Mouse (Mus musculus) liver, embryonic 11.5 days (tissue): ENCODE data around the gene Setd5. TPM values are rescaled to one million over a fixed set of nuclear protein-coding genes. Genes with fewer than 3 reads are reported as not detected.

Experiments used
- ATAC-seq: fragments of 200-750 bp; cut with Nextera tagmentation; replicated peaks from 2 replicates; pipeline ENCODE4 v1.8.0; 2017; ENCODE audit warnings: moderate number of reproducible peaks, mild to moderate bottlenecking, moderate TSS enrichment, moderate library complexity; ENCODE audit not compliant: low FRiP score
- DNase-seq: peaks from one replicate; pipeline ENCODE4 v3.0.0-alpha.2; 2017; ENCODE audit warnings: low spot score
- H3K27ac ChIP-seq: fragments of 300-500 bp; sonication (generic); 2 replicates; pipeline ENCODE4 v1.5.1; 2014; ENCODE audit warnings: mild to moderate bottlenecking, low read depth, low read length, control low read depth
- H3K27me3 ChIP-seq: fragments of 300-500 bp; sonication (generic); replicated peaks from 2 replicates; pipeline ENCODE4 v1.6.1; 2014; ENCODE audit warnings: low read length, mixed read lengths; ENCODE audit not compliant: control insufficient read depth, insufficient read depth
- H3K36me3 ChIP-seq: fragments of 300-500 bp; sonication (generic); 2 replicates; pipeline ENCODE4 v1.6.1; 2014; ENCODE audit warnings: mild to moderate bottlenecking, low read length, moderate library complexity, mixed read lengths; ENCODE audit not compliant: control insufficient read depth, insufficient read depth
- H3K4me1 ChIP-seq: fragments of 300-500 bp; sonication (generic); replicated peaks from 2 replicates; pipeline ENCODE4 v1.6.1; 2014; ENCODE audit warnings: low read length, mixed read lengths; ENCODE audit not compliant: control insufficient read depth, insufficient read depth
- H3K4me2 ChIP-seq: fragments of 300-500 bp; sonication (generic); 2 replicates; pipeline ENCODE4 v1.6.1; 2014; ENCODE audit warnings: mild to moderate bottlenecking, control low read depth, moderate library complexity
- H3K4me3 ChIP-seq: fragments of 300-500 bp; sonication (generic); 2 replicates; pipeline ENCODE4 v1.5.1; 2014; ENCODE audit warnings: low read depth, low read length, control low read depth
- H3K9ac ChIP-seq: fragments of 300-500 bp; sonication (generic); 2 replicates; pipeline ENCODE4 v1.6.1; 2014; ENCODE audit warnings: low read depth, low read length, control low read depth
- H3K9me3 ChIP-seq: fragments of 300-500 bp; sonication (generic); 2 replicates; pipeline ENCODE4 v1.6.1; 2016; ENCODE audit warnings: low read length, inconsistent platforms, mixed read lengths; ENCODE audit not compliant: control insufficient read depth
- WGBS: fragments of 180-500 bp; shearing (Covaris S2); extraction: QIAGEN DNeasy Blood & Tissue Kit; methylation state at CpG from one replicate; pipeline ENCODE4 v1.1.7; 2014; 5-methylcytosine and 5-hydroxymethylcytosine counted together
- polyA plus RNA-seq: library from polyadenylated mRNA; unstranded; fragments of >200 nt; fragmentation: Nextera tagmentation; extraction: Ambion mirVana; gene quantifications from 2 replicates; pipeline ENCODE4 v1.2.1, GENCODE M21; 2014

The Setd5 gene
- polyA plus RNA-seq, 1 experiment from 2014 or later = 58.6 TPM

- Histone ChIP-seq H3K4me2 (no peak overlapping the region), H3K27me3 (no peaks in the 10 kb centered on the region), H3K4me3 (no peak overlapping the region), H3K27ac (no peak overlapping the region), H3K4me1 (peaks cover 28% of the 10 kb centered on the region), H3K9ac (no peak overlapping the region), H3K9me3 (no peaks in the 10 kb centered on the region), H3K36me3 (no peaks in the 10 kb centered on the region; the same call in 1 of the 2 replicates)
- DNase-seq (no peak), ATAC-seq (no peak)
- WGBS = 69% methylated on average over 4 of the region's 4 CpGs
These were observed 7.4 kb downstream of the Setd5 start for GRCm38 (mm10) chr6:113084590-113084989.

DNA sequence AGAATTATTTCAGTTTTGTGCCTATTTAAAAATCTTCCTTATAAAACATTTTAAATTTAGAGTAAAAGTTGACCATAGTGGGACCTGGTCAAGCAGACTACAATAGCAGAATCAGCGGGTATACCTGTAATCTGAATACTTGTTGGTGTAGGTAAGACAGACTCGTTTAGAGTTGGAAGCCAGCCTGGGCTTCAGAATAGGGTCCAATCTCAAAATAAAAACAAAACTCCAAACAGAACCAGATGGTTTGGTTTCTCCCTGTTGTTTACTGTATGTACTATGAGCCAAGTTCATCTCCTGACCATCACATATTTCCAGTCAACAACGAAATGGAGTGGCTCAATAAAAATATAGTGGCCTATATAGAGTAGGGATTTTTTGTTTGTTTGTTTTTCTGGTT, 16.0 kb downstream of the Setd5 start:
- Histone ChIP-seq H3K4me1 (peaks cover 8% of the 10 kb centered on the region), H3K36me3 (no peaks in the 10 kb centered on the region; the same call in 1 of the 2 replicates), H3K27me3 (no peaks in the 10 kb centered on the region), H3K9ac (no peak overlapping the region), H3K9me3 (no peaks in the 10 kb centered on the region), H3K4me3 (no peak overlapping the region), H3K4me2 (no peak overlapping the region), H3K27ac (no peak overlapping the region)
- ATAC-seq (no peak), DNase-seq (no peak)
- WGBS = 86% methylated on average over 3 of the region's 3 CpGs

DNA sequence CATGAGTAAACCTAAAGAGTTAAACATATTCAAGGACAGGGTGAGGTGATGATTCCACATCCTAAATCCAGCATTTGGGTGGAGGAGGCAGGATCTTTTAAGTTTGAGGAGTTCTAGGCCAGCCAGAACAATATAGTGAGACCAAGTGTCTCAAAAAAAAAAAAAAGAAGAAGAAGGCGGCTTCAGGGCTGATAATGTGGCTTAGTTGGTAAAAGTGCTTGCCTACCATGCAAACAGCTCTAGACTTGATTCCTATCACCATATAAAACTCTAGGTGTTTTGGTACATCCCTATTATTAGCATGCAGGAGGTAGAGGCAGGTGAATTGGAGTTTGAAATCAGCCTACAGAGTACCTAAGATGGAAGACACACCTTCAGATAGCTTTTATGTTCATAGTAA, 18.4 kb downstream of the Setd5 start:
- ATAC-seq = no peak
- H3K4me2 ChIP-seq = no peak overlapping the region
- DNase-seq = no peak
- no peaks in the 10 kb centered on the region for H3K9me3 ChIP-seq
- H3K9ac ChIP-seq = no peak overlapping the region
- no peak overlapping the region for H3K4me3 ChIP-seq
- peaks cover 15% of the 10 kb centered on the region for H3K4me1 ChIP-seq
- no peaks in the 10 kb centered on the region for H3K27me3 ChIP-seq
- H3K27ac ChIP-seq = no peak overlapping the region
- WGBS = 57% methylated on average over 1 of the region's 1 CpGs
- H3K36me3 ChIP-seq = no peaks in the 10 kb centered on the region; the same call in 1 of the 2 replicates

DNA sequence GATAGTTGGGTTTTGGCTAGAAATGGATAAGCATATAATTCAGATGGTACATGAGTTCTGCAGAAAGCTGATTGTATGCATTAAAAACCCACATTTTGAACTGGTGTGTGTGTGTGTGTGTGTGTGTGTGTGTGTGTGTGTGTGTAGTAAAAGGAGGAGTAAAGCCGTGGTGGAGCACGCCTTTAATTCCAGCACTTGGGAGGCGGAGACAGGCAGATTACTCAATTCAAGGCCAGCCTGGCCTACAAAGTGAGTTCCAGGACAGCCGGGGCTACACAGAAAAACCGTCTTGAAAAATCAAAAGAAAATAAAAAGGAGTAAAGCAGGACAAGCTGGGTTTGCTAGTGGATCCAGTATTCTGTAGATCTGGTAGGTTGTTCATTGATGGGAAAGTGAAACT, 20.5 kb downstream of the Setd5 start:
- no peak for ATAC-seq
- no peak overlapping the region for H3K4me2 ChIP-seq
- WGBS = 85% methylated on average over 5 of the region's 5 CpGs
- no peak overlapping the region for H3K27ac ChIP-seq
- H3K27me3 ChIP-seq = no peaks in the 10 kb centered on the region
- DNase-seq = no peak
- H3K9ac ChIP-seq = no peak overlapping the region
- no peaks in the 10 kb centered on the region for H3K9me3 ChIP-seq
- H3K4me3 ChIP-seq = no peak overlapping the region
- no peaks in the 10 kb centered on the region for H3K36me3 ChIP-seq
- H3K4me1 ChIP-seq = peaks cover 17% of the 10 kb centered on the region

DNA sequence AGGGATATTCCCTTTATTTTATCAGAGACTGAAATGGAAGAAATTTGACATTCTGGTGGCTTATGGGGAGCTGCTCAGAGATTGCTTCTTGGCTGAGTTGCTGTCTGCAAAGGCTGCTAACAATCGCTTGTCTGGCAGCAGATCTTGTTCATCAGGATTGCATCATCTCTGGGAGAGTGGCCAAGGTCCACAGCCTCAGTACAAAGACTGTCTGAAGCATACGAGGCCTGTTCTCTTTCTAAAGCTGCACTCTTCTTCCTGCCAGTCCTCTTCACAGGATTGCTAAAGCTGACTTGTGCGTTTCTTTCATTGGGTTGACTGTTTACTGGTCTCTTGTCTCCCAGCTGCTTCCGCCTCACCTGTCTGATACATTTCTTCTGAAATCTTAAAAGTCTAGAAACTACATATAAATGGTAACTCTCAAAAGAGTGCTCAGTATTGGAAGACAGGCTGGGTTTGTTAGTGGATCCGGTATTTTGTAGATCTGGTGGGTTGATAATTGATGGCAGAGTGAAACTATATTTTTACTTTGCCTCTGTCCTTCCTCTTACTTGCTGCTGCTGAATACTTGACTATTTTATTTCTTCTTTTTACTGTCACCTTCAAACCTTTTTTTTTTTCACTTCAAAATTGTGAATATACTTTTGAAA, 22.6 kb downstream of the Setd5 start:
- H3K9ac ChIP-seq = no peak overlapping the region

GRCm38 (mm10) chr6:113102541-113102940, 25.4 kb downstream of the Setd5 start:
- H3K4me2 ChIP-seq = no peak overlapping the region
- WGBS = 89% methylated on average over 4 of the region's 4 CpGs
- peaks cover 9% of the 10 kb centered on the region for H3K4me1 ChIP-seq
- ATAC-seq = no peak
- no peak overlapping the region for H3K27ac ChIP-seq
- no peak overlapping the region for H3K9ac ChIP-seq
- H3K9me3 ChIP-seq = no peaks in the 10 kb centered on the region
- no peaks in the 10 kb centered on the region for H3K27me3 ChIP-seq
- H3K36me3 ChIP-seq = peaks cover 8% of the 10 kb centered on the region; the same call in 1 of the 2 replicates
- DNase-seq = no peak
- H3K4me3 ChIP-seq = no peak overlapping the region

More for the DNA sequence above, 22.6 kb downstream of the Setd5 start:
- H3K9me3 ChIP-seq = no peaks in the 10 kb centered on the region
- 0 out of 2 replicates have a peak, but pooled peaks cover under 1% of the 10 kb centered on the region for H3K36me3 ChIP-seq
- no peak overlapping the region for H3K4me3 ChIP-seq
- H3K27me3 ChIP-seq = no peaks in the 10 kb centered on the region
- peak overlapping the region; percentile 61 for H3K27ac ChIP-seq
- 0 out of 2 replicates have a peak, but pooled peaks have one; percentile 65 for ATAC-seq
- DNase-seq = no peak
- WGBS = 41% methylated on average over 5 of the region's 5 CpGs
- H3K4me1 ChIP-seq = peaks cover 17% of the 10 kb centered on the region
- H3K4me2 ChIP-seq = peak overlapping the region; percentile 42

DNA sequence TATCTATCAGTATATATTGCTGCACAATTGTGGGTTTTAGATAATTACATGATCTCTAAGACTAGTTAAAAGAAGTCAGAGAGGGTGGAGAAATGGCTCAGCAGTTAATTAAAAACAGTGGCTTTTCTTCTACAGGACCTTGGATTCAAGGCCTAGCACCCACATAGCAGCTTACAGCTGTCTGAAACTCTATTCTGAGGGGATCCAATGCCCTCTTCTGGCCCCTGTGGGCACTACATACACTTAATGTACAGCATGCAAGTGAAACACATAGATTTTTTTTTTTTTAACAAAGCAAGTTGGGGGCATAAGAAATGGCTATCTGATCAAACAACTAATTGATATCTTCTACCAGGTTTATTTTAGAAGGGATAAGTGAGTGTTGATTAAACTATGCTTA, 26.6 kb downstream of the Setd5 start:
- peak; percentile 74; the same call in 1 of the 2 replicates for ATAC-seq
- Histone ChIP-seq H3K9ac (no peak overlapping the region), H3K27me3 (no peaks in the 10 kb centered on the region), H3K4me1 (peaks cover 9% of the 10 kb centered on the region; the same call in 1 of the 2 replicates), H3K36me3 (peaks cover 10% of the 10 kb centered on the region; the same call in 1 of the 2 replicates), H3K4me2 (no peak overlapping the region), H3K27ac (no peak overlapping the region), H3K9me3 (no peaks in the 10 kb centered on the region), H3K4me3 (no peak overlapping the region)
- DNase-seq = no peak

- Histone ChIP-seq H3K9me3 (no peaks in the 10 kb centered on the region), H3K36me3 (peaks cover 22% of the 10 kb centered on the region), H3K27me3 (no peaks in the 10 kb centered on the region), H3K4me1 (no peaks in the 10 kb centered on the region), H3K4me3 (no peak overlapping the region), H3K4me2 (no peak overlapping the region), H3K9ac (no peak overlapping the region), H3K27ac (no peak overlapping the region)
- WGBS = 96% methylated on average over 3 of the region's 3 CpGs
- DNase-seq = no peak
- no peak for ATAC-seq
These were observed 32.2 kb downstream of the Setd5 start for GRCm38 (mm10) chr6:113109378-113109777.

- no peaks in the 10 kb centered on the region for H3K9me3 ChIP-seq
- 89% methylated on average over 7 of the region's 7 CpGs for WGBS
- no peaks in the 10 kb centered on the region for H3K4me1 ChIP-seq
- H3K27me3 ChIP-seq = no peaks in the 10 kb centered on the region
- H3K27ac ChIP-seq = no peak overlapping the region
- no peak overlapping the region for H3K4me3 ChIP-seq
- no peak overlapping the region for H3K9ac ChIP-seq
- ATAC-seq (no peak), DNase-seq (no peak)
- H3K4me2 ChIP-seq = no peak overlapping the region
- H3K36me3 ChIP-seq = peaks cover 23% of the 10 kb centered on the region
These were observed 32.8 kb downstream of the Setd5 start for GRCm38 (mm10) chr6:113109956-113110355.
